Mouse (Mus musculus) telencephalon, adult 2 months (tissue): ENCODE measurements around the gene Ogdh.
"Not testable (repeated sequence)": the region's sequence is repeated elsewhere in the genome, so short reads cannot be mapped to it uniquely, and the experiment has no call there.

Experiments
- DNase-seq: peaks from one replicate; pipeline ENCODE4 v3.0.0-alpha.2; 2011; ENCODE audit warnings: low read depth, low spot score

Ogdh gene

GRCm38 (mm10) chr11:6365885-6366284 lies 74.5 kb downstream of the Ogdh start:
- DNase-seq: no peak

- DNase-seq: no peak
These were observed 75.0 kb downstream of the Ogdh start for GRCm38 (mm10) chr11:6366434-6366833.

GRCm38 (mm10) chr11:6367156-6367555 lies 75.7 kb downstream of the Ogdh start:
- DNase-seq: no peak

GRCm38 (mm10) chr11:6367986-6368385 lies 76.6 kb downstream of the Ogdh start:
- DNase-seq: not testable (repeated sequence)

- no peak for DNase-seq
These were observed 80.1 kb downstream of the Ogdh start for GRCm38 (mm10) chr11:6371376-6372155.

GRCm38 (mm10) chr11:6372784-6373183 lies 81.4 kb downstream of the Ogdh start:
- DNase-seq: no peak

- DNase-seq: no peak
These were observed 89.5 kb downstream of the Ogdh start for GRCm38 (mm10) chr11:6380916-6381315.

- no peak for DNase-seq
These were observed 96.8 kb downstream of the Ogdh start for GRCm38 (mm10) chr11:6388126-6388725.

GRCm38 (mm10) chr11:6388726-6389413 lies 97.4 kb downstream of the Ogdh start, which contains the start of gene Zmiz2:
Gene Zmiz2, plus strand, starts transcription at chr11:6389074.
- peak; percentile 76 for DNase-seq

GRCm38 (mm10) chr11:6389483-6389921 lies 98.1 kb downstream of the Ogdh start:
- DNase-seq: no peak

GRCm38 (mm10) chr11:6390376-6391053 lies 99.1 kb downstream of the Ogdh start:
- DNase-seq: no peak

- DNase-seq: no peak
These were observed 100.3 kb downstream of the Ogdh start for GRCm38 (mm10) chr11:6391516-6392276.

- DNase-seq: no peak
These were observed 101.4 kb downstream of the Ogdh start for GRCm38 (mm10) chr11:6392857-6393256.

GRCm38 (mm10) chr11:6393866-6394265 lies 102.4 kb downstream of the Ogdh start:
- no peak for DNase-seq

GRCm38 (mm10) chr11:6395565-6395964 lies 104.1 kb downstream of the Ogdh start:
- DNase-seq: no peak

- DNase-seq: no peak
These were observed 106.7 kb downstream of the Ogdh start for GRCm38 (mm10) chr11:6398141-6398540.

GRCm38 (mm10) chr11:6402515-6403510 lies 111.4 kb downstream of the Ogdh start:
- no peak for DNase-seq

- DNase-seq: no peak
These were observed 112.5 kb downstream of the Ogdh start for GRCm38 (mm10) chr11:6403830-6404405.
